Mouse (Mus musculus) spleen, adult 2 months (tissue): Measurements from ENCODE around the gene Alox12b. TPM values are rescaled to one million over a fixed set of nuclear protein-coding genes. Genes with fewer than 3 reads are reported as not detected.
A peak's percentile ranks its signal among the peaks of the same experiment; 100 is the strongest.

Experiments used
- DNase-seq, 2 experiments: peaks; one replicate each; pipeline versions ENCODE4 v3.0.0 to v3.0.0-alpha.2; 2012 to 2021; ENCODE audit warnings: low spot score in 2 of 2, low read depth in 1 of 2
- H3K27ac ChIP-seq: fragments of 200-500 bp; 2 replicates; pipeline ENCODE4 v1.5.1; 2012; ENCODE audit warnings: low read length, inconsistent platforms; ENCODE audit not compliant: insufficient read depth
- H3K27me3 ChIP-seq: fragments of 200-500 bp; 2 replicates; pipeline ENCODE4 v1.6.1; 2012; ENCODE audit warnings: mild to moderate bottlenecking, moderate library complexity, low read length, inconsistent platforms; ENCODE audit not compliant: control insufficient read depth, insufficient read depth
- H3K36me3 ChIP-seq: fragments of 200-500 bp; 2 replicates; pipeline ENCODE4 v1.6.1; 2012; ENCODE audit warnings: mild to moderate bottlenecking, low read length, inconsistent platforms; ENCODE audit not compliant: control insufficient read depth, insufficient read depth
- H3K4me1 ChIP-seq: fragments of 200-500 bp; 2 replicates; pipeline ENCODE4 v1.6.1; 2011; ENCODE audit warnings: inconsistent platforms; ENCODE audit not compliant: control insufficient read depth, insufficient read depth, insufficient read length
- H3K4me3 ChIP-seq: fragments of 200-500 bp; 2 replicates; pipeline ENCODE4 v1.5.1; 2011; ENCODE audit warnings: mild to moderate bottlenecking, inconsistent platforms; ENCODE audit not compliant: insufficient read depth, insufficient read length; ENCODE audit errors: extremely low read depth
- CTCF ChIP-seq: fragments of 200-500 bp; IDR thresholded peaks from 2 replicates; pipeline ENCODE4 v1.5.1; 2011; ENCODE audit warnings: mild to moderate bottlenecking, inconsistent platforms; ENCODE audit not compliant: insufficient read depth, insufficient read length, insufficient replicate concordance; ENCODE audit errors: extremely low read depth
- POLR2A ChIP-seq: fragments of 200-500 bp; IDR thresholded peaks from 2 replicates; pipeline ENCODE4 v1.6.1; 2011; ENCODE audit warnings: low read depth, low read length, inconsistent platforms
- WGBS: fragments of 180-500 bp; shearing (Covaris S2); methylation state at CpG from one replicate; pipeline ENCODE4 v1.1.7; 2018; 5-methylcytosine and 5-hydroxymethylcytosine counted together
- polyA plus RNA-seq: library from polyadenylated mRNA; depleted of rRNA; stranded (reverse); fragments of >200 nt; gene quantifications from 2 replicates; pipeline ENCODE4 v1.2.3, GENCODE M21; 2012; rRNA removed

Alox12b gene
- polyA plus RNA-seq: not detected in 2 replicates

DNA sequence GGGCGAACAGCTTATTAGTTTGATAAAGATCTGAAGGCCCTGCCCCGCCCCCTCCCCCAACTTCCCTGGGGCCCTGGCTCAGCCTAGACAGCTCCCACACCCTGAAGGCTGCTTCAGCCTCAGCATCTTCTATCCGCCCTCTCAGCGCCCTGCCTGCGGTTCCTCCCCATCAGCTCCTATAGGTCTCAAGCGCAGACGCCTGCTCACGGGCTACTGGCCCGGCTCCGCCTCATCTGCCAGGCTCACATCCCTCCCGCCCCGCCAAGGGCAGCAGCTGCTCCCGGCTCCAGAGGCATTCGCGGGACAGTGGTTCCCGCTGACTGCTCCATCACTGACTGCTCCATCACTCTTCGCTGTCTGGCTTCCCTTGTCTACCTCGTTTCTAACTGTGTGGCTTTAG lies at the start of gene Alox12b:
Alox12b (plus strand) TSS at position 190 of the 400 bp plus-strand sequence.
- no peak for DNase-seq
- Histone ChIP-seq H3K4me3 (no peak within 1 kb of the TSS), H3K36me3 (no peaks in the 10 kb centered on the region), H3K4me1 (no peaks in the 10 kb centered on the region), H3K27me3 (peaks cover 5% of the 10 kb centered on the region; the same call in 1 of the 2 replicates), H3K27ac (no peak within 1 kb of the TSS)
- 10% methylated on average over 18 of the region's 18 CpGs for WGBS
- TF ChIP-seq POLR2A (no peak), CTCF (no peak)

GRCm38 (mm10) chr11:69107676-69108075 lies 49.1 kb upstream of the Alox12b start:
- Histone ChIP-seq H3K4me1 (0 out of 2 replicates have a peak, but pooled peaks cover 3% of the 10 kb centered on the region), H3K36me3 (peaks cover 60% of the 10 kb centered on the region), H3K4me3 (no peak overlapping the region), H3K27me3 (no peaks in the 10 kb centered on the region), H3K27ac (no peak overlapping the region)
- DNase-seq: no peak
- TF ChIP-seq CTCF: no peak
- no peak for TF ChIP-seq POLR2A
- 93% methylated on average over 11 of the region's 11 CpGs for WGBS

GRCm38 (mm10) chr11:69108223-69108622 lies 48.6 kb upstream of the Alox12b start:
- DNase-seq: no peak
- 0 out of 2 replicates have a peak, but pooled peaks cover 3% of the 10 kb centered on the region for H3K4me1 ChIP-seq
- WGBS: 92% methylated on average over 9 of the region's 9 CpGs
- TF ChIP-seq CTCF (no peak), POLR2A (no peak)
- peaks cover 55% of the 10 kb centered on the region for H3K36me3 ChIP-seq
- H3K27ac ChIP-seq: no peak overlapping the region
- H3K4me3 ChIP-seq: no peak overlapping the region
- no peaks in the 10 kb centered on the region for H3K27me3 ChIP-seq

- Histone ChIP-seq H3K4me1 (0 out of 2 replicates have a peak, but pooled peaks cover 3% of the 10 kb centered on the region), H3K4me3 (no peak overlapping the region), H3K27ac (no peak overlapping the region), H3K36me3 (peaks cover 46% of the 10 kb centered on the region), H3K27me3 (no peaks in the 10 kb centered on the region)
- 97% methylated on average over 13 of the region's 13 CpGs for WGBS
- no peak for DNase-seq
- TF ChIP-seq POLR2A (no peak), CTCF (no peak)
These were observed 47.5 kb upstream of the Alox12b start for GRCm38 (mm10) chr11:69109032-69109900.

DNA sequence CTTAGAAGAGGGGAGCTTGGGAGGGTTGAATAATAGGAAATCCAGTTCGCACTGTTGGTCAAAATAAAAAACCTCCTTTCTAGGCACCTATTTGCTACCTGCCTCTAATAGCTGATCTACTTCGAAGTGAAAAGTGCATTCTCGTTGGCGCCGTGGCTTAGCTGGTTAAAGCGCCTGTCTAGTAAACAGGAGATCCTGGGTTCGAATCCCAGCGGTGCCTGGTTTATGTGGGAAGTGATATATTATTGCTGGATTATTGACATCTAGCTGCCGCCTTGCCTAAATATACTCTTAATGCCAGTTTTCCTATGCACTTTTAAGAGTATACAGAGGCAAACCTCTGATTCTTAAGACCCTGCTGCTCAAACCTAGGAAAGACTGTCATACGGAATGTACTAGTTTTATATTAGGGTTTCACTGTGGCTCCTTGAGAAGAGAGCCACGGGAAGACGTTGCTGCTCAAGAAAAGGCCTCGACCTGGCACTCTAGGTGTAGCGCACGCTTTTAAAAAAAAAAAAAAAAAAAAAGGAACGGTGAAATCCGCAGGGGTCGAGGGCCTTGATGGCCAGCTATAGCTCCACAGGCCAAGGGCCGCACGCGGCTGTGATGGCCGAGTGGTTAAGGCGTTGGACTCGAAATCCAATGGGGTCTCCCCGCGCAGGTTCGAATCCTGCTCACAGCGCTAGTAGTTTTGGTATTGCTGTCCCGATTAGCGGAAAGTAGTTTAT lies 46.3 kb upstream of the Alox12b start:
- DNase-seq: peak; percentile 62 to 81
- Histone ChIP-seq H3K27me3 (no peaks in the 10 kb centered on the region), H3K36me3 (peaks cover 36% of the 10 kb centered on the region), H3K27ac (no peak overlapping the region), H3K4me1 (0 out of 2 replicates have a peak, but pooled peaks cover 3% of the 10 kb centered on the region), H3K4me3 (peak overlapping the region; percentile 26)
- WGBS: 3% methylated on average over 30 of the region's 30 CpGs
- TF ChIP-seq CTCF (no peak), POLR2A (no peak)

GRCm38 (mm10) chr11:69111051-69111810 lies 45.6 kb upstream of the Alox12b start:
- Histone ChIP-seq H3K27ac (no peak overlapping the region), H3K4me1 (0 out of 2 replicates have a peak, but pooled peaks cover 3% of the 10 kb centered on the region), H3K4me3 (peak overlapping the region; percentile 26), H3K27me3 (no peaks in the 10 kb centered on the region), H3K36me3 (peaks cover 30% of the 10 kb centered on the region)
- no peak for DNase-seq
- TF ChIP-seq POLR2A (no peak), CTCF (no peak)
- 17% methylated on average over 21 of the region's 21 CpGs for WGBS

GRCm38 (mm10) chr11:69111865-69112264 lies 44.9 kb upstream of the Alox12b start:
- H3K36me3 ChIP-seq: peaks cover 24% of the 10 kb centered on the region
- H3K4me1 ChIP-seq: 0 out of 2 replicates have a peak, but pooled peaks cover 3% of the 10 kb centered on the region
- DNase-seq: no peak
- WGBS: 77% methylated on average over 4 of the region's 4 CpGs
- no peak overlapping the region for H3K4me3 ChIP-seq
- H3K27me3 ChIP-seq: no peaks in the 10 kb centered on the region
- no peak for TF ChIP-seq CTCF
- no peak for TF ChIP-seq POLR2A
- no peak overlapping the region for H3K27ac ChIP-seq
